Mouse (Mus musculus) heart, embryonic 15.5 days (tissue): ENCODE measurements around the gene Crtc2. TPM values are rescaled to one million over a fixed set of nuclear protein-coding genes. Genes with fewer than 3 reads are reported as not detected.
"Not testable (repeated sequence)": the region's sequence is repeated elsewhere in the genome, so short reads cannot be mapped to it uniquely, and the experiment has no call there.

ENCODE experiments used
- ATAC-seq: fragments of 200-750 bp; cut with Nextera tagmentation; replicated peaks from 2 replicates; pipeline ENCODE4 v1.8.0; 2017; ENCODE audit warnings: low read depth, moderate TSS enrichment; ENCODE audit not compliant: insufficient number of reproducible peaks, insufficient read depth, low FRiP score
- H3K27ac ChIP-seq: fragments of 300-500 bp; sonication (generic); 2 replicates; pipeline ENCODE4 v1.5.1; 2015; ENCODE audit warnings: mild to moderate bottlenecking, inconsistent platforms
- H3K27me3 ChIP-seq: fragments of 300-500 bp; sonication (generic); 2 replicates; pipeline ENCODE4 v1.6.1; 2015; ENCODE audit warnings: inconsistent platforms
- H3K36me3 ChIP-seq: fragments of 300-500 bp; sonication (generic); 2 replicates; pipeline ENCODE4 v1.6.1; 2015; ENCODE audit warnings: mild to moderate bottlenecking, inconsistent platforms
- H3K4me1 ChIP-seq: fragments of 300-500 bp; sonication (generic); replicated peaks from 2 replicates; pipeline ENCODE4 v1.6.1; 2015; ENCODE audit warnings: inconsistent platforms
- H3K4me2 ChIP-seq: fragments of 300-500 bp; sonication (generic); 2 replicates; pipeline ENCODE4 v1.6.1; 2015; ENCODE audit warnings: inconsistent platforms, mild to moderate bottlenecking, moderate library complexity
- H3K4me3 ChIP-seq: fragments of 300-500 bp; sonication (generic); 2 replicates; pipeline ENCODE4 v1.5.1; 2015; ENCODE audit warnings: mild to moderate bottlenecking, inconsistent platforms
- H3K9ac ChIP-seq: fragments of 300-500 bp; sonication (generic); 2 replicates; pipeline ENCODE4 v1.6.1; 2015; ENCODE audit warnings: mild to moderate bottlenecking, inconsistent platforms
- H3K9me3 ChIP-seq: fragments of 300-500 bp; sonication (generic); replicated peaks from 2 replicates; pipeline ENCODE4 v1.6.1; 2016; ENCODE audit warnings: inconsistent platforms
- WGBS: fragments of 180-500 bp; shearing (Covaris S2); methylation state at CpG from one replicate; pipeline ENCODE4 v1.1.7; 2015; ENCODE audit warnings: mixed read lengths; 5-methylcytosine and 5-hydroxymethylcytosine counted together
- polyA plus RNA-seq: library from polyadenylated mRNA; unstranded; fragments of >200 nt; fragmentation: Nextera tagmentation; extraction: Ambion mirVana; gene quantifications from 2 replicates; pipeline ENCODE4 v1.2.1, GENCODE M21; 2015

The Crtc2 gene
- polyA plus RNA-seq, 1 experiment from 2014 or later = 10.8 TPM

DNA sequence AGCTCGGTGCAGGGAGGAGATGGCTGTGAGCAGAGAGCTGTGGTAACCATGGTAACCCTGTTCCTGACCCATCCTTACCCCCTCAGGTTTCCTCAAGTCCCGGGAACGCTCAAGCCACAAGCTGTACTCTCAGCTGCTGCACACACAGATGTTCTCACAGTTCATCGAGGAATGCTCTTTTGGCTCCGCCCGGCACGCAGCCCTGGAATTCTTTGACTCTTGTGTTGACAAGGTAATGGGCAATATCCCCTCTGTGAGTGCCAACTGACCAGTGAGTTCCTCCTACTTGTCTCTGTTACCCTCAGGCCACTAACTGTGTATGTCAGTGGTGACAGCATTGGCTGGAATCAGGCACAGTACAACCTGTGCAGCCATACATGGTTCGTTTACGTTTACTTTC lies 18.2 kb downstream of the Crtc2 start:
- ATAC-seq = no peak
- H3K9me3 ChIP-seq = no peaks in the 10 kb centered on the region
- 67% methylated on average over 9 of the region's 9 CpGs for WGBS
- peaks cover 5% of the 10 kb centered on the region for H3K4me1 ChIP-seq
- peaks cover 49% of the 10 kb centered on the region for H3K36me3 ChIP-seq
- no peak overlapping the region for H3K4me3 ChIP-seq
- H3K27ac ChIP-seq = no peak overlapping the region
- H3K4me2 ChIP-seq = no peak overlapping the region
- H3K27me3 ChIP-seq = no peaks in the 10 kb centered on the region
- H3K9ac ChIP-seq = no peak overlapping the region

DNA sequence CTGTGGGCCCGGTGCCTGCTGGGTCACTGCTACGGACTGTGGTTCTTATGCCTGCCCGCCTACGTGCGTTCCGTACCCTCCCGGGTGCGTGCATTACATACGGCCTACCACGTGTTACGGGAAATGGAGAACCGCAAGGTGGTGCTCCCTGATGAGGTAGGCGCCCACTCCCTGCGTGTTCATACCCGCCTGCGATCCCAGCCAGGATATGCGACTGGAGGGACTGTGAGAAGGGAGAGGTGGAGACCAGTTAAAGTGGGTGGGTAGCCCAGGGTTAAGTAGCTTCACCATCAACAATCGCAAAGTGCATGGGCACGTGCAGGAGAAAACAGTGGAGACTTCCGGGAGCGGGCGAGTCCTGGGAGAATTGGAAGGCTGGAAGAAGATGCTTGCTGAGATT lies 19.9 kb downstream of the Crtc2 start:
- no peak for ATAC-seq
- Histone ChIP-seq H3K36me3 (peaks cover 61% of the 10 kb centered on the region), H3K27me3 (no peaks in the 10 kb centered on the region), H3K4me1 (0 out of 2 replicates have a peak, but pooled peaks cover 3% of the 10 kb centered on the region), H3K27ac (no peak overlapping the region), H3K9ac (no peak overlapping the region), H3K4me2 (no peak overlapping the region), H3K4me3 (no peak overlapping the region), H3K9me3 (no peaks in the 10 kb centered on the region)
- WGBS = 92% methylated on average over 22 of the region's 22 CpGs

DNA sequence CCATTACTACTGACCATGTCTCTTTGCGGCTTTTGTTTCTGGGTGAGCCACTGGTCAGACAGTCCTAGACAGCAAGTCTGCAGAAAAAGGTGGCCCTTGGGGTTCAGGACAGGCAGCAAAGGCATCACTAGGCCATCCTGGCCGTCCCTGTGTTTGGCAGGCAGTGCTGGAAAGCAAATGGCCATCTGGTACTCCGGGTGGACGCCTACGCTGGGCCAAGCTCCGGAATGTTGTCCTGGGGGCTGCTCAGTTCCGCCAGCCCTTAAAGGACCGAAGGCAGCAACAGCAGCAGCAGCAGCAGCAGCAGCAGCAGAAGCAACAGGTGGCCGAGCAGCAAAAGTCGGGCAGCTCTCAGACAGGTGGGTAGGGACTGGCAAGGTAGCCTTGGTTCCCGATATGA lies 21.3 kb downstream of the Crtc2 start:
- Histone ChIP-seq H3K4me1 (0 out of 2 replicates have a peak, but pooled peaks cover 3% of the 10 kb centered on the region), H3K36me3 (peaks cover 76% of the 10 kb centered on the region), H3K27me3 (no peaks in the 10 kb centered on the region), H3K4me2 (no peak overlapping the region), H3K4me3 (no peak overlapping the region), H3K9ac (no peak overlapping the region), H3K27ac (no peak overlapping the region), H3K9me3 (no peaks in the 10 kb centered on the region)
- 90% methylated on average over 11 of the region's 11 CpGs for WGBS
- no peak for ATAC-seq

DNA sequence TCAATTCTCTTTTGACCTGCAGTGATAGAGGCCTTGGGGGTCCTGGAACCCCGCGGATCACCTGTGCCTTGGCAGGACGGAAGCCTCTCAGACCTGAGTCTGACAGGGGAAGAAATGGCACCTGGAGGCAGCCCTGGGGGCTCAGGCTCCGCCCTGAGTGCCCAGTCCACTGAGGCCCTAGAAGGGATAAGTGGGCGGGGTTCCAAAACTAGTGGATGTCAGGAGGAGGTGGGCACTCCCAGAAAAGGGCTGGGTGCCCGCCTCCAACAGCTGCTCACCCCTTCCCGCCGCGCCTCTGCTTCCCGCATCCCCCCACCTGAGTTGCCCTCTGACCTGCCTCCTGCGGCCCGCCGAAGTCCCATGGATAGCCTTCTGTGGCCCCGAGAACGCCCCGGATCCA lies 22.9 kb downstream of the Crtc2 start:
- H3K4me3 ChIP-seq = no peak overlapping the region
- peaks cover 72% of the 10 kb centered on the region for H3K36me3 ChIP-seq
- 44% methylated on average over 16 of the region's 16 CpGs for WGBS
- no peak for ATAC-seq
- no peaks in the 10 kb centered on the region for H3K27me3 ChIP-seq
- H3K27ac ChIP-seq = no peak overlapping the region
- H3K9me3 ChIP-seq = no peaks in the 10 kb centered on the region
- H3K9ac ChIP-seq = no peak overlapping the region
- 0 out of 2 replicates have a peak, but pooled peaks cover 3% of the 10 kb centered on the region for H3K4me1 ChIP-seq
- no peak overlapping the region for H3K4me2 ChIP-seq

DNA sequence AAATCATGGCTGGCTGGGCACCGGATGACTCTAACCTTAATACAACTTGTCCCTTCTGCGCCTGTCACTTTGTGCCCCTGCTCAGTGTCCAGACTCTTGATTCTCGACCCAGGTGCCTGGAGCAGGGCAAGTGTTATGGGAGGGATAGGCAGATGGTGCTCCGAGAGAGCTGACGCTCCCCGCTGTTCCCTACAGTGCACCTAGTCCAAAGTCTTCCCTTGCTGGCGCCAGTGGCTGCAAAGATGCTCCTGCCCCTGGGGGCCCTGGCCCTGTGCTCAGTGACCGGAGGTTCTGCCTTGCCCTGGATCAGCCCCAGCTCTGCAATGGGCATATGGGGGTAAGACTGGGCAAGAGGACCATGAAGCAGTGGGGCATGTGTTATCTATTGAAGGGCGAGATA lies 23.8 kb downstream of the Crtc2 start:
- Histone ChIP-seq H3K27ac (no peak overlapping the region), H3K4me1 (0 out of 2 replicates have a peak, but pooled peaks cover 3% of the 10 kb centered on the region), H3K36me3 (peaks cover 66% of the 10 kb centered on the region), H3K9me3 (no peaks in the 10 kb centered on the region), H3K4me2 (no peak overlapping the region), H3K9ac (no peak overlapping the region), H3K4me3 (no peak overlapping the region), H3K27me3 (no peaks in the 10 kb centered on the region)
- WGBS = 85% methylated on average over 9 of the region's 9 CpGs
- ATAC-seq = no peak

DNA sequence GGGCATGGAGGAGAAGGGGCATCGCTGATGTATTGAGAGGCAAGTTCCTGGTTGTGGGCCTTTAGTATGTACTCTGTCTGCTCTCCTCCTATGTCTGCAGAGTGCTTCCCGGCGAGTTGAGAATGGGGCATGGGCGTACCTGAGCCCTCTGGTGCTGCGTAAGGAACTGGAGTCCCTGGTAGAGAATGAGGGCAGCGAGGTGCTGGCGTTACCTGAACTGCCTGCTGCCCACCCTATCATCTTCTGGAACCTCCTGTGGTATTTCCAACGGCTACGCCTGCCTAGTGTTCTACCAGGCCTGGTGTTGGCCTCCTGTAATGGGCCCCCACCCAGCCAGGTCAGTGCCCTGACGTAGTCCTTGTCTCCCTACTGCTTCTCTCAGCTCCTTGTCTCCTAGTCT lies 24.2 kb downstream of the Crtc2 start:
- Histone ChIP-seq H3K27me3 (no peaks in the 10 kb centered on the region), H3K9ac (no peak overlapping the region), H3K36me3 (peaks cover 63% of the 10 kb centered on the region)

DNA sequence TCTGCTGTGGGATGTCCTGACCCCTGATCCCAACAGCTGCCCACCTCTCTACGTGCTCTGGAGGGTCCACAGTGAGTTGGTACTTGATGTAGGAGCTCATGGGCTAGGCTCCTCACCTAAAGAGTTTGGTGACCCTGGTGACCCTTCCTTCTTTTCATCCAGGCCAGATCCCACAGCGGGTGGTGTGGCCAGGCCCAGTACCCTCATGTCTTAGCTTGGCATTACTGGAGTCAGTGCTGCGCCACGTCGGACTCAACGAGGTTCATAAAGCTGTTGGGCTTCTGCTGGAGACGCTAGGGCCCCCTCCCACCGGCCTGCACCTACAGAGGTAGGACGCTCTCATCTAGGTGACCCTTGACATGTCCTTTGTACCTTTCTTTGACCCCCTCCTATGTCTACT lies 25.3 kb downstream of the Crtc2 start:
- H3K4me1 ChIP-seq = 0 out of 2 replicates have a peak, but pooled peaks cover 3% of the 10 kb centered on the region
- no peak overlapping the region for H3K4me2 ChIP-seq
- H3K36me3 ChIP-seq = peaks cover 55% of the 10 kb centered on the region
- no peak overlapping the region for H3K27ac ChIP-seq
- no peaks in the 10 kb centered on the region for H3K27me3 ChIP-seq
- H3K9ac ChIP-seq = no peak overlapping the region
- WGBS = 92% methylated on average over 9 of the region's 9 CpGs
- H3K4me3 ChIP-seq = no peak overlapping the region
- no peaks in the 10 kb centered on the region for H3K9me3 ChIP-seq
- no peak for ATAC-seq

More for the DNA sequence above, 24.2 kb downstream of the Crtc2 start:
- Histone ChIP-seq H3K9me3 (no peaks in the 10 kb centered on the region), H3K27ac (no peak overlapping the region), H3K4me1 (0 out of 2 replicates have a peak, but pooled peaks cover 3% of the 10 kb centered on the region), H3K4me3 (no peak overlapping the region), H3K4me2 (no peak overlapping the region)
- WGBS = 95% methylated on average over 10 of the region's 10 CpGs
- ATAC-seq = no peak

DNA sequence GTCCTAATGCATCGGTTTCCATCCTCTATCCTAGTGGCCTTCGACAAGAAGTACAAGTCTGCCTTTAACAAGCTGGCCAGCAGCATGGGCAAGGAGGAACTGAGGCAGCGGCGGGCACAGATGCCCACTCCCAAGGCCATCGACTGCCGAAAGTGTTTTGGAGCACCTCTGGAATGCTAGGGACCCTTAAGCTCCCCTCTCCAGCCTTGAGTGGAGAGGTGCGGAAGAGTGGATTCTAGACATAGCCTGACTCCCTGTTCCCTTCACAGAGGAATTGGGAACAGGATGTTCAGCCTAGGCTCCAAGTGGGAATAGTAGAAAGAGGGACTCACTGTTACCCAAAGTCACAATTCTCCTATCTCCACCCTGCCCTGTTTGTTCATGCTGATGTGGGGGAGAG lies 25.8 kb downstream of the Crtc2 start:
- Histone ChIP-seq H3K27me3 (no peaks in the 10 kb centered on the region), H3K4me2 (no peak overlapping the region), H3K36me3 (peaks cover 53% of the 10 kb centered on the region), H3K27ac (no peak overlapping the region), H3K4me1 (0 out of 2 replicates have a peak, but pooled peaks cover 3% of the 10 kb centered on the region), H3K4me3 (no peak overlapping the region), H3K9ac (no peak overlapping the region), H3K9me3 (no peaks in the 10 kb centered on the region)
- 92% methylated on average over 7 of the region's 7 CpGs for WGBS
- no peak for ATAC-seq

DNA sequence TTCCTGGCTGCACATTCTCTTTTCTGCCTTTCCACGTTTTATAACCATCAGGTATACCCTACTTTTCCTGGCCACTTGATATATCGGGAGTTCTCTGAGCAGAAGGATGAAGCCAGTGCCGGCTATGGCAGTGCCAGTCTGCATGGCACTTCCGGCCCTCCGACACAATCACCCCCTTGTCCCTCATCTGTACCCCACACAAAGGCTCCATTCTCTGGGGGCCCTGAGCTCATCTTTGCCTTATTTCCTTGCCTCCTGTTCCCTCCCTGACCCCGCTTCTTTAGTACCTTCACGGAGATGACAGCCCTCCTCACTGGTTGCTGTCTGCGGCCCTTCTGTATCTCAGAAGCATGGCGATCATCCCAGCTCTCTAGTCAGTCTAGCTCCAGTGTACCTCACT lies 26.7 kb downstream of the Crtc2 start:
- H3K4me3 ChIP-seq = no peak overlapping the region
- ATAC-seq = no peak
- peaks cover 50% of the 10 kb centered on the region for H3K36me3 ChIP-seq
- H3K4me2 ChIP-seq = no peak overlapping the region
- 90% methylated on average over 9 of the region's 9 CpGs for WGBS
- H3K9me3 ChIP-seq = no peaks in the 10 kb centered on the region
- no peak overlapping the region for H3K27ac ChIP-seq
- H3K27me3 ChIP-seq = no peaks in the 10 kb centered on the region
- 0 out of 2 replicates have a peak, but pooled peaks cover 3% of the 10 kb centered on the region for H3K4me1 ChIP-seq
- H3K9ac ChIP-seq = no peak overlapping the region

DNA sequence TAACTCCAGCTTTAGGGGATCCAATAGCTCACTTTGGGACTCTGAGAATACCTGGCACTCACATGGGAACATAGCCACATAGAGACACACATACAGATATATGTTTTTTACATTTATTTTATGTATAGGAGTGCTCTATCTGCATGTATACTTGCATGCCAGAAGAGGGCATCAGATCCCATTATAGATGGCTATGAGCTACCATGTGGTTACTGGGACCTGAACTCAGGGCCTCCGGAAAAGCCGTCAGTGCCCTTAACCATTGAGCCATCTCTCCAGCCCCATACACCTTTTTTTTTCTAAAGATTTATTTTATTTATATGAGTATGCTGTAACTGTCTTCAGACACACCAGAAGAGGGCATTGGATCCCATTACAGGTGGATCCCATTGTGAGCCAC lies 30.2 kb downstream of the Crtc2 start:
- H3K4me1 ChIP-seq = no peaks in the 10 kb centered on the region
- no peak overlapping the region for H3K27ac ChIP-seq
- no peak overlapping the region for H3K4me2 ChIP-seq
- no peak overlapping the region for H3K9ac ChIP-seq
- H3K36me3 ChIP-seq = peaks cover 20% of the 10 kb centered on the region
- H3K27me3 ChIP-seq = no peaks in the 10 kb centered on the region
- H3K9me3 ChIP-seq = no peaks in the 10 kb centered on the region
- no peak for ATAC-seq
- no peak overlapping the region for H3K4me3 ChIP-seq
- WGBS = 94% methylated on average over 2 of the region's 2 CpGs

DNA sequence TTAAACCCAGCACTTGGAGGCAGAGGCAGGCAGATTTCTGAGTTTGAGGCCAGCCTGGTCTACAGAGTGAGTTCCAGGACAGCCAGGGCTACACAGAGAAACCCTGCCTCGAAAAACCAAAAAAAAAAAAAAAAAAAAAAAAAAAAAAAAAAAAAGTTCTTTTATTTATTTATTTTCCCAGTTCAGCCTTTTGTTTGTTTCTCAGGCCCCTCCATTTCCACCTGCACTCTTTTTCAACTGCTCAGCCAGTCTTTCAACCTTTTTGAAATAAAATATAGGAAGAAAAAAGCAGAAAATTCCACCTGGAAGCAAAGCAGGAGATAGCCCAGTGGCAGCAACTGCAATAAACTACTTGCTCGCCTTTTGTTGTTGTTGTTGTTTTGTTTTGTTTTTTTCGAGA lies 35.4 kb downstream of the Crtc2 start:
- 68% methylated on average over 3 of the region's 3 CpGs for WGBS

DNA sequence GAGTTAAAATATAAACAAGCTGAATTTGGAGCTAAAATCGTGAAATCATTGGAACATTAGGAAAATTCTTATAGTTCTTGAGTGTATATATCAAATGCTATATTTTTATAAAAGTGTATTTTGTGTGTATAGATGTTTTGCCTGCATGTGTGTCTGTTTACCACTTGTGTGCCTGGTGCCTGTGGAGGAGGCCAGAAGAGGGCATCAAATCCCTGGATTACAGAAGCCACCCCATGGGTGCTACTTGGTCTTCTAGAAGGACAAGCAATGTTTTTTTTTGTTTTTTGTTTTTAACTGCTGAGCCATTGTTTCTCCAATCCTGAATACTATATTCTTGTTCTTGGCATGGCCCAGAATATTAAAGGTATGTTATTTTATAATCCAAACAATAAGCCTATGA lies 36.6 kb downstream of the Crtc2 start:
- no peak overlapping the region for H3K9ac ChIP-seq
- ATAC-seq = no peak
- H3K27me3 ChIP-seq = no peaks in the 10 kb centered on the region
- H3K9me3 ChIP-seq = no peaks in the 10 kb centered on the region
- no peak overlapping the region for H3K4me2 ChIP-seq
- no peak overlapping the region for H3K4me3 ChIP-seq
- H3K4me1 ChIP-seq = peaks cover 24% of the 10 kb centered on the region
- WGBS = 67% methylated on average over 1 of the region's 1 CpGs
- no peaks in the 10 kb centered on the region for H3K36me3 ChIP-seq
- H3K27ac ChIP-seq = no peak overlapping the region

More for the DNA sequence above, 35.4 kb downstream of the Crtc2 start:
- H3K27ac ChIP-seq, H3K9me3 ChIP-seq, H3K9ac ChIP-seq, H3K27me3 ChIP-seq, H3K36me3 ChIP-seq, H3K4me2 ChIP-seq, H3K4me3 ChIP-seq, ATAC-seq: not testable (repeated sequence)
- peaks cover 12% of the 10 kb centered on the region for H3K4me1 ChIP-seq
